Mouse (Mus musculus): Measurements from ENCODE around the gene Pmm1. TPM values are rescaled to one million over a fixed set of nuclear protein-coding genes. Genes with fewer than 3 reads are reported as not detected.

Pmm1 gene
- polyA plus RNA-seq, 1 experiment from 2014 or later, result 89.0 TPM

DNA sequence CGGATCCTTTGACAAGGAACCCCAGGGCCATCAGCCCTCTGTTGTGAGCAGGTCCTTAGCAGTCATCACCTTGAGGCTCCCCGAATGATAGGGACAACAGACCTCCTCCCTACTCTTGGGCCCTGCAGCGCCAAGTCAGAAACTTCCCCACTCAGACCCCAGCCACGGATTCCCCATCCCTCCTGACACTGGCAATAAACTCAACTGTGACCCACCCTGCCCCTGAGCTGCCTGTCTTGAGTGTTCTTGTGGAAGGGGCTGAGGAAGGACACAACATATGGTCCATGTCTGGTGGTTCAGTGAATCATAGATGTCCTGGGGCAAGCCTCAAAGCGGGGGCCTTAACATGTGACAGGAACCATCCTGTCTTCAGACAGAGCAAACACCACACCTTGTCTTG is 10.0 kb downstream of the Pmm1 start:
- Histone ChIP-seq H3K36me3 (replicated peaks; ENCODE audit: control insufficient read depth, insufficient read depth) (peaks cover 82% of the 10 kb centered on the region), H3K27ac (no peak overlapping the region), H3K27me3 (ENCODE audit: control insufficient read depth, insufficient read depth, low read length) (no peaks in the 10 kb centered on the region), H3K9ac (no peak overlapping the region), H3K9me3 (ENCODE audit: control insufficient read depth, low read length) (no peaks in the 10 kb centered on the region), H3K4me1 (replicated peaks; ENCODE audit: control insufficient read depth, insufficient read depth, low read length) (no peaks in the 10 kb centered on the region), H3K4me3 (replicated peaks; ENCODE audit: low read length) (no peak overlapping the region), H3K4me2 (replicated peaks) (no peak overlapping the region)
- ATAC-seq (ENCODE audit: low FRiP score) (no peak), DNase-seq (ENCODE audit: low spot score) (no peak)
- 91% methylated on average over 5 of the region's 5 CpGs for WGBS

DNA sequence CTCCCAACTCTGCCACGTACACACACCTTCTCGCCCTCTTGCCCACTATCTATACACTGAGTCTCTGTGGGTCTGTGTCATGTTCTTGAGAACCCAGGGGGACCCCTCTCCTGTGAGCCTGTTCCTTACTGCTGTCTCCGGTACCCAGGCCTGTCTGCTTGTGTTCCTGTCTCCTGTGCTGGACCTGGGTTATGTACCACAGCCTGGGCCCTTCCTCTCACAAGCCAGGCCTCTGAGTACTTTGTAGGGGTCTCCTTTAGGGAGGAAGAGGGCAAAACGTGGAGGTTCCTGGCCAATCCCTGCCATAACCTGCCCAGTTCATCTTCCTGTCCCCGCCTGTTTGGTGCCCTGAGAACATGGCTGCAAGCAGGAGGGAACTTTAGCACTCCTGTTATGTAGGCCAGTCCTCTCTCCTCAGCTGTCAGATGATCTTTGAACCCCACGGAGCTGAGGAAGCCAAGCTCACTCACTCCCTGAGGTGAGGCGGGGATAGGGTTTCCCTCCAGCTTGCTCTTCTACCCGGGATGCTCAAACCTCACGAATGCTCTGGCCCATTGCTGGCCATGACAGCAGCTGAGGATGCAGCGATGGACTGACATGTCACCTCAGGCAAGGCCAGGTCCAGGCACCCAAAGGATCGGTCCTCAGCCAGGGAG is 11.1 kb downstream of the Pmm1 start:
- H3K36me3 ChIP-seq (replicated peaks; ENCODE audit: control insufficient read depth, insufficient read depth), result peaks cover 72% of the 10 kb centered on the region
- H3K27me3 ChIP-seq (ENCODE audit: control insufficient read depth, insufficient read depth, low read length), result no peaks in the 10 kb centered on the region
- H3K27ac ChIP-seq, result no peak overlapping the region
- H3K4me3 ChIP-seq (replicated peaks; ENCODE audit: low read length), result no peak overlapping the region
- ATAC-seq (ENCODE audit: low FRiP score) (no peak), DNase-seq (ENCODE audit: low spot score) (no peak)
- WGBS, result 69% methylated on average over 11 of the region's 11 CpGs
- no peaks in the 10 kb centered on the region for H3K9me3 ChIP-seq (ENCODE audit: control insufficient read depth, low read length)
- no peak overlapping the region for H3K4me2 ChIP-seq (replicated peaks)
- H3K9ac ChIP-seq, result no peak overlapping the region
- H3K4me1 ChIP-seq (replicated peaks; ENCODE audit: control insufficient read depth, insufficient read depth, low read length), result no peaks in the 10 kb centered on the region

DNA sequence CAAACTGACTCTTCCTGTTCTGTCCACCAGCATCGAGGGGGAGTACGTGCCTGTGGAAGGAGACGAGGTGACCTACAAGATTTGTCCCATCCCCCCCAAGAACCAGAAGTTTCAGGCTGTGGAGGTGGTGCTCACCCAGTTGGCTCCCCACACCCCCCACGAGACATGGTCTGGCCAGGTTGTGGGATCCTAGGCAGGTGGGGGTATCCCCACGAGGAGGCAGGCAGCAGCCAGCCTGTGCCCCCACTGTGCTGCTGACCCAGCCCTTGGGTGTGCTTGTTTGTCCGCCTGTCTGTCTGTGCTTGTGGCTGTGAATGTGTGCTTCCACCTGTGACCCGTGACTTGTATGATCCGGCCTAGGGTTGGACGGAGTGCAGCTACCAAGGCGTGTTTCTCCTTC is 11.7 kb downstream of the Pmm1 start:
- Histone ChIP-seq H3K9ac (no peak overlapping the region), H3K4me3 (replicated peaks; ENCODE audit: low read length) (no peak overlapping the region), H3K4me1 (replicated peaks; ENCODE audit: control insufficient read depth, insufficient read depth, low read length) (no peaks in the 10 kb centered on the region), H3K9me3 (ENCODE audit: control insufficient read depth, low read length) (no peaks in the 10 kb centered on the region), H3K36me3 (replicated peaks; ENCODE audit: control insufficient read depth, insufficient read depth) (peaks cover 67% of the 10 kb centered on the region), H3K4me2 (replicated peaks) (no peak overlapping the region), H3K27ac (no peak overlapping the region), H3K27me3 (ENCODE audit: control insufficient read depth, insufficient read depth, low read length) (no peaks in the 10 kb centered on the region)
- ATAC-seq (ENCODE audit: low FRiP score) (no peak), DNase-seq (ENCODE audit: low spot score) (no peak)
- WGBS, result 86% methylated on average over 10 of the region's 10 CpGs

DNA sequence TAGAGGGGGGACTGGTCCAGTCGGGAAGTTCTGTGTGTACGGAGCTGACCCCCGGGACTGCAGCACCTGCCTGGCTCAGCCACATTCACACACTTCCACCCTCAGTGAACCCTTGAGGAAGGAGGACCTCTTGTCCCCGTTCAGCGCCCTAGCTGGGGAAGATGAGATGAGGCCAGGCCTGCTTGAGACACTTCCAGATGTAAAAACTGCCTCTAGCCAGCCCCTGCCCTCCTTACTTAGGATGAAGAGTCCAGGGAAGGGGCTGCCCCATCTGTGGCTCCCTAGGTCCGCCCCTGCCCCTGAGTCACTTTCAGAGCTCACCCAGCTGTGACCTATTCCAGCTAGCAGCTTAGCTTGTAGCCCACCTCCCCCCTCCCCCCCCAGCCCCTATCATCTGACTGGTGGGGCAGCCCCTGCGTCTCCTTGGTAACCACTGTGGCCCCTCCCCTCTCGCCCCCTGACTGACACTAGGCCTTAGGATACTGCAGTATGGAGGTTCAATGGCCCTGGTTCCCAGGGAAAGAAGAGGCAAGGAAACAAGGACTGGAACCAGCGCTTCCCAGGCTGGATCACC is 17.5 kb downstream of the Pmm1 start:
- H3K4me3 ChIP-seq (replicated peaks; ENCODE audit: low read length), result no peak overlapping the region
- H3K9ac ChIP-seq, result 0 out of 2 replicates have a peak overlapping the region, but pooled peaks have one; percentile 16
- peaks cover 18% of the 10 kb centered on the region for H3K4me1 ChIP-seq (replicated peaks; ENCODE audit: control insufficient read depth, insufficient read depth, low read length)
- 11% methylated on average over 9 of the region's 9 CpGs for WGBS
- no peaks in the 10 kb centered on the region for H3K9me3 ChIP-seq (ENCODE audit: control insufficient read depth, low read length)
- ATAC-seq (ENCODE audit: low FRiP score), result peak; percentile 38; the same call in 1 of the 2 replicates
- H3K36me3 ChIP-seq (replicated peaks; ENCODE audit: control insufficient read depth, insufficient read depth), result peaks cover 29% of the 10 kb centered on the region
- no peak overlapping the region for H3K4me2 ChIP-seq (replicated peaks)
- H3K27ac ChIP-seq, result no peak overlapping the region
- DNase-seq (ENCODE audit: low spot score), result no peak
- no peaks in the 10 kb centered on the region for H3K27me3 ChIP-seq (ENCODE audit: control insufficient read depth, insufficient read depth, low read length)

DNA sequence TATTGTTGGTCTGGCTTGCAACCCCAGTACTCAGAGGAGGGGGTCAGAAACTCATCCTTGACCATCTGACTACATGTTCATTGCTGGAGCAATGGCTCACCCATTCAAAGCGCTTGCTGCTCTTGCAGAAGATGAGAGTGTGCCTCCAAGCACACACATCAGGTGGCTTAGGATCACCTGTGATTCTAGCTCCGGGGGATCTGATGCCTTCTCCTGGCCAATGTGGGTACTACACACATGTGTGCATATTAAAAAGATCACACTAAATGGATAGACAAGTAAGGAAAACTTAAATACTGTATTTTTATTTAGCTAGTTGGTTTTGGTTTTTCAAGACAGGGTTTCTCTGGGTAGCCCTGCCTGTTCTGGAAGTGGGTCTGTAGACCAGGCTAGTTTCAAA is 19.7 kb downstream of the Pmm1 start:
- Histone ChIP-seq H3K9ac (no peak overlapping the region), H3K4me1 (replicated peaks; ENCODE audit: control insufficient read depth, insufficient read depth, low read length) (peaks cover 21% of the 10 kb centered on the region), H3K27ac (no peak overlapping the region), H3K4me3 (replicated peaks; ENCODE audit: low read length) (no peak overlapping the region), H3K4me2 (replicated peaks) (no peak overlapping the region), H3K27me3 (ENCODE audit: control insufficient read depth, insufficient read depth, low read length) (no peaks in the 10 kb centered on the region), H3K9me3 (ENCODE audit: control insufficient read depth, low read length) (no peaks in the 10 kb centered on the region), H3K36me3 (replicated peaks; ENCODE audit: control insufficient read depth, insufficient read depth) (peaks cover 10% of the 10 kb centered on the region)
- DNase-seq (ENCODE audit: low spot score), result no peak
- 90% methylated on average over 2 of the region's 2 CpGs for WGBS
- no peak for ATAC-seq (ENCODE audit: low FRiP score)

DNA sequence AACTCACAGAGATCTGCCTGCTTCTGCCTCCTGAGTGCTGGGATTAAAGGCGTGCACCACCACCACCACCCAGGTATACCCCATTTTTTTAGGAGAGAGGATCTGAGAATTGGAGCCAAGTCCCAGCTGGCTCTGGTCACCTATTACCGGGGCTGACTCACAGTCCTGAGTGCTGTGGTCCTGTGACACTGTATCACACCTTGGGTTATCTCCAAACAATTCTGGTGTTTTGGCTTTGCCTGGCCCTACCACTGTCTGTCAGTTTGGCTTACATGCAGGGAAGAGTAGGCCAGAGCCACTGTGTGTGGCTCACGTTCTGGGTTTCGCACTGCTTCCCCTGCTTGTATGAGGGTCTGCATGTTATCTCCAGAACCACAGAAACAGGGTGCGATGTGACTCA is 20.5 kb downstream of the Pmm1 start:
- 90% methylated on average over 5 of the region's 5 CpGs for WGBS
- H3K9ac ChIP-seq, result no peak overlapping the region

DNA sequence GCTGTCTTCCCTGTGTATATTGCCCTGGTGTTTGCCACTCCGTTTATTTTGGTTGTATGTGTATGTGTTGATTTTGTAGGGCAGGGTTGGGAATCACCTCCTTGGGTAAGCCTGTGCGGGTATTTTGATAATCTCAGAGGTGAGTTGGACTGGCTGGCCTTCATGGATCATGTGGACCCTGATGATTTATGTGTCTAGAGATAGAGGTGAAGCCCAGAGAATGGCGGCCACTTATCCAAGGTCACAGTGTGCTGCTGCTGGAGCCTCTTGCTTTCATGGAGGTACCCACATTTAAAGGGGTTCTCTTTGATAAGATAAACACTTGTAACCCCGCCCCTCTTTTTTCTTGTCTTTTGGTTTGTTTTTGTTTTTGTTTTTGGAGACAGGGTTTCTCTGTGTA is 21.0 kb downstream of the Pmm1 start:
- Histone ChIP-seq H3K4me1 (replicated peaks; ENCODE audit: control insufficient read depth, insufficient read depth, low read length) (peaks cover 21% of the 10 kb centered on the region), H3K36me3 (replicated peaks; ENCODE audit: control insufficient read depth, insufficient read depth) (peaks cover 10% of the 10 kb centered on the region), H3K9ac (no peak overlapping the region), H3K4me2 (replicated peaks) (no peak overlapping the region), H3K27me3 (ENCODE audit: control insufficient read depth, insufficient read depth, low read length) (no peaks in the 10 kb centered on the region), H3K9me3 (ENCODE audit: control insufficient read depth, low read length) (no peaks in the 10 kb centered on the region), H3K4me3 (replicated peaks; ENCODE audit: low read length) (no peak overlapping the region), H3K27ac (no peak overlapping the region)
- WGBS, result 91% methylated on average over 4 of the region's 4 CpGs
- DNase-seq (ENCODE audit: low spot score) (no peak), ATAC-seq (ENCODE audit: low FRiP score) (no peak)

More for the DNA sequence above, 20.5 kb downstream of the Pmm1 start:
- ATAC-seq (ENCODE audit: low FRiP score), result no peak
- H3K27ac ChIP-seq, result no peak overlapping the region
- H3K9me3 ChIP-seq (ENCODE audit: control insufficient read depth, low read length), result no peaks in the 10 kb centered on the region
- H3K4me3 ChIP-seq (replicated peaks; ENCODE audit: low read length), result no peak overlapping the region
- no peaks in the 10 kb centered on the region for H3K27me3 ChIP-seq (ENCODE audit: control insufficient read depth, insufficient read depth, low read length)
- H3K4me1 ChIP-seq (replicated peaks; ENCODE audit: control insufficient read depth, insufficient read depth, low read length), result peaks cover 21% of the 10 kb centered on the region
- no peak overlapping the region for H3K4me2 ChIP-seq (replicated peaks)
- DNase-seq (ENCODE audit: low spot score), result no peak
- peaks cover 10% of the 10 kb centered on the region for H3K36me3 ChIP-seq (replicated peaks; ENCODE audit: control insufficient read depth, insufficient read depth)

DNA sequence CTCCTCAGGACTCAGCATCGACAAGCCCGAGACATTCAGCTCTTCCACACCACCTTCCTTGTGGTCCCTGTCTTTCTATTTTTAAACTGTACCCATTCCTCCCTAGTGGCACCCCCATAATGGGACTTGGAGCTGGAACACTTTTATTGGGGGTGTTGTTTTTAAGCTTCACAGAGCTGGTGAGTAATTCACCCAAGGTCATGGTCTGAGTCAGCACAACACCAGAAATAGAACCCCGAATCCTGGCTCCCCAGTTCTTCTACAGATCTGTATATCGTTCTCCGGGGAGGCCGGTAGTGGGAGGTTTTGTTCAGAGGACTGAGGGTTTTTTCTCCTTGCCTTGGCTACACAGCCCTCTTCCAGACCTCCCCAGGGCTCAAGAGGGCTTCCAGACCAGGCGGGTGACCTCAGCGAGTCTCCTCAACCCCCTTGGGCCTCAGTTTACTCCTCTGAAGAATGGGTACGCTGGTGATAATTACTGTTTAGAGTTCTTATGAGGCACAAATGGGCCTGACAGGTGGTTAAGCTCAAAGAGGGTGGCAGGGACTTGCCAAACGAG is 21.5 kb downstream of the Pmm1 start:
- H3K9ac ChIP-seq, result 0 out of 2 replicates have a peak overlapping the region, but pooled peaks have one; percentile 81
- no peaks in the 10 kb centered on the region for H3K27me3 ChIP-seq (ENCODE audit: control insufficient read depth, insufficient read depth, low read length)
- H3K4me2 ChIP-seq (replicated peaks), result peak overlapping the region; percentile 76; the same call in 1 of the 2 replicates
- peaks cover 21% of the 10 kb centered on the region for H3K4me1 ChIP-seq (replicated peaks; ENCODE audit: control insufficient read depth, insufficient read depth, low read length)
- H3K36me3 ChIP-seq (replicated peaks; ENCODE audit: control insufficient read depth, insufficient read depth), result peaks cover 10% of the 10 kb centered on the region
- 85% methylated on average over 10 of the region's 10 CpGs for WGBS
- DNase-seq (ENCODE audit: low spot score), result no peak
- no peaks in the 10 kb centered on the region for H3K9me3 ChIP-seq (ENCODE audit: control insufficient read depth, low read length)
- H3K27ac ChIP-seq, result no peak overlapping the region
- no peak overlapping the region for H3K4me3 ChIP-seq (replicated peaks; ENCODE audit: low read length)
- ATAC-seq (ENCODE audit: low FRiP score), result no peak

DNA sequence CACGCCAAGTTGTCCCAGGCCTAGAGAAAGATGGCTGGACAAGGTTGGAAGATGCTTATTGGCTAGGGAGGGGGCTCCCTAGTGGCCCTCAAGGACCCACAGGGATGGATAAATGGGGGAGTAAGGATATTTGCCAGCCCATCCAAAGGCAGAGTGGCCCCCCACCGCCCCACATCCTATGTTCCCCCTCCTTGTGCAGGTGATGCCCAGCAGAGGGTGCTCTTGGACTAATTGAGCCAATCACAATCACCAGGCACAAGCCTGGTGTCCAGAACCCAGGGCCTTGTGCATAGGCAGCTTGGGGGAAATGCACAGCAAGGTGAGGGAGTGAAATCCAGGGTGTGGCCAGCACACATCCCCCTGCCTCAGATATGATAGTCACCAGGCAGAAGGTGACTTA is 22.5 kb downstream of the Pmm1 start:
- H3K9me3 ChIP-seq (ENCODE audit: control insufficient read depth, low read length), result no peaks in the 10 kb centered on the region
- no peaks in the 10 kb centered on the region for H3K27me3 ChIP-seq (ENCODE audit: control insufficient read depth, insufficient read depth, low read length)
- peaks cover 17% of the 10 kb centered on the region for H3K4me1 ChIP-seq (replicated peaks; ENCODE audit: control insufficient read depth, insufficient read depth, low read length)
- peak overlapping the region; percentile 81 for H3K9ac ChIP-seq
- ATAC-seq (ENCODE audit: low FRiP score) (no peak), DNase-seq (ENCODE audit: low spot score) (no peak)
- peak overlapping the region; percentile 76 for H3K4me2 ChIP-seq (replicated peaks)
- WGBS, result 21% methylated on average over 2 of the region's 2 CpGs
- H3K4me3 ChIP-seq (replicated peaks; ENCODE audit: low read length), result peak overlapping the region; percentile 58
- peaks cover 10% of the 10 kb centered on the region for H3K36me3 ChIP-seq (replicated peaks; ENCODE audit: control insufficient read depth, insufficient read depth)
- H3K27ac ChIP-seq, result peak overlapping the region; percentile 90
